ENCODE assay signal across 8 mouse cellular contexts in the genomic region with DNA sequence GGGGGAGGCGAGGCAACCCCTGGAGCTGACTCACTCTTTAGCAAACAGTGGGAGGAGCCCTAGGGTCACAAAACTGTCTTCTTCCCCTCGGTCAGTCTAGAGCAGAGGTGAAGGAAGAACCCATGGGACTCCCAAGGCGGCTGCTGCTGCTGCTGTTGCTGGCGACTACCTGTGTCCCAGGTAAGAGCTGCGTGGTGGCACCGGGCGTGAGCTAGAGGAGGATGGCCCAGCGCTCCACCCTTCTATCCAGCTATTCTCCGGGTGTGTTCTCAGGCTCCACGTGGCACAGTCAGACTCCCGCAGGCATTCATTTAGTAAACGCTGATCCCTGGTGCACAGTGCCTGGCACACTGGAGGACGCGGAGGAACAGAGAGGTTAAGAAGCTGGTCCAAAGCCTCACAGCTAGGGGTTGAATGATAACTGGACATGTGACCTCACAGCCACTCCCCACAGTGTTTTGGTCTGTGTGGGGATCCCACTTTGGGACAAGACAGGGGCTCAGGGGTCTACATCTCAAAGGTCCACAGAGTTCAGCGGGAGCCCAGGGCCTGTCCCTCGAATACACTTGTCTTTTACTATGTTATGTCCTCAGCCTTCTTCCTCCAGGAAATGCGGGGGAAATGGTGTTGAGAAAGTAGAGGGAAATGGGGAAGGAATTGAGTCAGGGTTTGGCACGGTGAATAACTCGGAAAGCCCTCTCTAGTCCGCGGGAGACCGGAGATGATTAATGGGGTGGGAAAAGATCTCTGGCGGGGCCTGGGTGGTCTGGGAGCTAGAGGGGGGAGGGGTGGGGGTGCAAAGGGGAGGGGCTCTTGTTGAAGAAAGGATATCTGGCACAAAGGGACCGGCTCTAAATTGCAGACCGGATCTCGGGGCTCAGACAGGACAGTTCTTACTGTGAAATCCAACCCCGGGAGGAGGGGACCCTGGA. TPM values are rescaled to one million over a fixed set of nuclear protein-coding genes. Genes with fewer than 3 reads are reported as not detected.
DNase-seq lines count a peak whose midpoint lies in the region; ATAC-seq and TF ChIP-seq lines count a peak whose summit lies in the region.

A gene (plus strand): TSS at position 97 of the 932 bp plus-strand sequence.

- H3K27me3 ChIP-seq in heart, embryonic 13.5 days (replicated peaks), result peaks cover 38% of the 10 kb centered on the region
- no peaks in the 10 kb centered on the region for H3K27me3 ChIP-seq in stomach, postnatal 0 days (ENCODE audit: control insufficient read depth, insufficient read depth, low read length)

- no peak for TF ChIP-seq CTCF in brain, embryonic 14.5 days (IDR thresholded peaks at IDR 0.05; ENCODE audit: borderline replicate concordance, extremely low read depth, insufficient read depth, insufficient read length)
- 0 out of 2 replicates have a peak, but pooled peaks have one; percentile 0 for TF ChIP-seq CTCF in stomach, postnatal 0 days (IDR thresholded peaks at IDR 0.05; ENCODE audit: low read depth)

- peak within 1 kb of the TSS; percentile 60 for H3K4me2 ChIP-seq in heart, embryonic 13.5 days
- H3K4me2 ChIP-seq in stomach, postnatal 0 days (replicated peaks; ENCODE audit: low read depth), result peak within 1 kb of the TSS; percentile 72

- WGBS in heart, embryonic 13.5 days, result 4% methylated on average over 27 of the region's 27 CpGs
- WGBS in macrophage (ENCODE audit: missing documents), result under 1% methylated on average over 26 of the region's 27 CpGs
- 2% methylated on average over 27 of the region's 27 CpGs for WGBS in stomach, postnatal 0 days

- TF ChIP-seq EP300 in stomach, postnatal 0 days (optimal IDR thresholded peaks at IDR 0.05), result no peak

- peak within 1 kb of the TSS; percentile 45 for H3K4me3 ChIP-seq in heart, embryonic 13.5 days
- H3K4me3 ChIP-seq in macrophage (ENCODE audit: inconsistent target), result peak within 1 kb of the TSS; percentile 71
- H3K4me3 ChIP-seq in stomach, postnatal 0 days (ENCODE audit: low read depth, low read length), result peak within 1 kb of the TSS; percentile 44

- peaks cover 26% of the 10 kb centered on the region for H3K4me1 ChIP-seq in heart, embryonic 13.5 days
- peaks cover 2% of the 10 kb centered on the region; the same call in 1 of the 2 replicates for H3K4me1 ChIP-seq in stomach, postnatal 0 days (replicated peaks; ENCODE audit: control insufficient read depth, insufficient read depth)

- ATAC-seq in heart, embryonic 13.5 days (ENCODE audit: extremely low read depth, insufficient number of reproducible peaks, low FRiP score, low TSS enrichment), result peak; percentile 49; the same call in 1 of the 2 replicates
- peak; percentile 57 for ATAC-seq in stomach, postnatal 0 days (ENCODE audit: low FRiP score, low TSS enrichment)

- peak within 1 kb of the TSS; percentile 67 for H3K9ac ChIP-seq in heart, embryonic 13.5 days
- peak within 1 kb of the TSS; percentile 64 for H3K9ac ChIP-seq in stomach, postnatal 0 days (ENCODE audit: low read length)

- H3K9me3 ChIP-seq in heart, embryonic 13.5 days, result no peaks in the 10 kb centered on the region
- H3K9me3 ChIP-seq in stomach, postnatal 0 days (ENCODE audit: control insufficient read depth, low read length), result no peaks in the 10 kb centered on the region

- H3K79me2 ChIP-seq in macrophage (ENCODE audit: inconsistent target), result peaks cover 45% of the 10 kb centered on the region

- no peaks in the 10 kb centered on the region for H3K36me3 ChIP-seq in heart, embryonic 13.5 days
- H3K36me3 ChIP-seq in macrophage (ENCODE audit: inconsistent target), result 0 out of 2 replicates have a peak, but pooled peaks cover 10% of the 10 kb centered on the region
- H3K36me3 ChIP-seq in stomach, postnatal 0 days (ENCODE audit: control insufficient read depth, insufficient read depth, low read length), result no peaks in the 10 kb centered on the region

- TF ChIP-seq POLR2A in brain, embryonic 14.5 days (IDR thresholded peaks at IDR 0.05; ENCODE audit: borderline replicate concordance, extremely low read depth, insufficient read depth, insufficient read length, poor library complexity, severe bottlenecking), result no peak

- peak; percentile 64 for DNase-seq in ES-CJ7 (ENCODE audit: low read depth, low spot score)
- DNase-seq in brain, embryonic 14.5 days (ENCODE audit: low read depth), result peak; percentile 13
- peak; percentile 57 for DNase-seq in kidney, postnatal 10 days
- peak; percentile 75 for DNase-seq in stomach, postnatal 0 days (ENCODE audit: low spot score)
- DNase-seq in right cerebral cortex, postnatal 4 days, result no peak
- DNase-seq in ovary, adult 18-20 months (ENCODE audit: low spot score), result no peak

- peak within 1 kb of the TSS; percentile 70 for H3K27ac ChIP-seq in heart, embryonic 13.5 days (replicated peaks)
- H3K27ac ChIP-seq in macrophage, result peak within 1 kb of the TSS; percentile 93
- peak within 1 kb of the TSS; percentile 85 for H3K27ac ChIP-seq in stomach, postnatal 0 days (replicated peaks)

RNA-seq across cellular contexts. Expression of the gene that starts here (rescaled TPM):
- polyA plus RNA-seq in brain, embryonic 14.5 days (2012; rRNA removed), result 1.4 and 2.1 TPM in 2 replicates
- 8.3 and 9.8 TPM in 2 replicates for polyA plus RNA-seq in heart, embryonic 13.5 days (2015; fragmentation: Nextera tagmentation; extraction: Ambion mirVana)
- total RNA-seq in macrophage (2018; cell fraction: chromatin; rRNA removed), result 1,000 to 10,000 TPM in 1 of 26 experiments, 100 to 1,000 TPM in 12, 10 to 100 TPM in 7, 1 to 10 TPM in 6; 6.4 to 1,039 (median 105) TPM
- 100 to 1,000 TPM in 6 of 26 experiments, 10 to 100 TPM in 10, 1 to 10 TPM in 10; 5.3 to 471 (median 46.9) TPM for total RNA-seq in macrophage (2018; cell fraction: cytosol; rRNA removed)
- total RNA-seq in macrophage (2018; cell fraction: nucleus; rRNA removed), result 100 to 1,000 TPM in 11 of 26 experiments, 10 to 100 TPM in 12, 1 to 10 TPM in 3; 5.4 to 740 (median 78.5) TPM
- 37.1 to 79.3 TPM (median 71.4 TPM) in 3 replicates for polyA plus RNA-seq in macrophage (2018)
- polyA plus RNA-seq in stomach, postnatal 0 days (2015; fragmentation: Nextera tagmentation; extraction: Ambion mirVana), result 26.8 and 28.8 TPM in 2 replicates

Comparison
In these comparisons a context has a peak if more than half of its experiments do, and no peak if none do; other contexts are left out.
1. DNase-seq: peak in ES-CJ7 (single experiment), brain, embryonic 14.5 days (single experiment), kidney, postnatal 10 days (single experiment) and stomach, postnatal 0 days (single experiment); none in right cerebral cortex, postnatal 4 days (single experiment) and ovary, adult 18-20 months (single experiment).
2. Peak in every context shown above with its lines, with median percentiles within 50 percentile points of each other: H3K27ac ChIP-seq and H3K4me3 ChIP-seq.